Mouse (Mus musculus) small intestine, adult 2 months (tissue): ENCODE results near the gene Ubn1. TPM values are rescaled to one million over a fixed set of nuclear protein-coding genes. Genes with fewer than 3 reads are reported as not detected.
A peak's percentile ranks its signal among the peaks of the same experiment; 100 is the strongest.

Source experiments
- H3K27ac ChIP-seq: fragments of 200-500 bp; 2 replicates; pipeline ENCODE4 v1.5.1; 2012; ENCODE audit warnings: low read depth, low read length, control low read depth, inconsistent platforms; ENCODE audit not compliant: insufficient read depth
- H3K27me3 ChIP-seq: fragments of 200-500 bp; 2 replicates; pipeline ENCODE4 v1.6.1; 2012; ENCODE audit warnings: mild to moderate bottlenecking, moderate library complexity, low read length, inconsistent platforms; ENCODE audit not compliant: control insufficient read depth, insufficient read depth
- H3K36me3 ChIP-seq: fragments of 200-500 bp; 2 replicates; pipeline ENCODE4 v1.6.1; 2012; ENCODE audit warnings: mild to moderate bottlenecking, low read length, control low read depth, inconsistent platforms; ENCODE audit not compliant: control insufficient read depth, insufficient read depth
- H3K4me1 ChIP-seq: fragments of 200-500 bp; 2 replicates; pipeline ENCODE4 v1.6.1; 2012; ENCODE audit warnings: low read length, inconsistent platforms, mixed read lengths; ENCODE audit not compliant: control insufficient read depth, insufficient read depth, insufficient read length
- H3K4me3 ChIP-seq: fragments of 200-500 bp; 2 replicates; pipeline ENCODE4 v1.5.1; 2012; ENCODE audit warnings: low read depth, mild to moderate bottlenecking, control low read depth, inconsistent platforms, low read length, moderate library complexity
- CTCF ChIP-seq: fragments of 200-500 bp; IDR thresholded peaks from 2 replicates; pipeline ENCODE4 v1.5.1; 2012; ENCODE audit warnings: low read depth, mild to moderate bottlenecking, control low read depth, inconsistent platforms, low read length, moderate library complexity, mixed read lengths; ENCODE audit not compliant: insufficient replicate concordance, insufficient read length; ENCODE audit errors: extremely low read depth
- POLR2A ChIP-seq: fragments of 200-500 bp; IDR thresholded peaks from 2 replicates; pipeline ENCODE4 v1.6.1; 2012; ENCODE audit warnings: low read depth, mild to moderate bottlenecking, control low read depth, inconsistent platforms, low read length, moderate library complexity
- WGBS: fragments of 180-500 bp; shearing (Covaris S2); methylation state at CpG from one replicate; pipeline ENCODE4 v1.1.7; 2018; 5-methylcytosine and 5-hydroxymethylcytosine counted together
- polyA plus RNA-seq: library from polyadenylated mRNA; depleted of rRNA; stranded (reverse); fragments of >200 nt; gene quantifications from 2 replicates; pipeline ENCODE4 v1.2.3, GENCODE M21; 2012; rRNA removed

The Ubn1 gene
- polyA plus RNA-seq, result 14.8 and 25.8 TPM in 2 replicates

DNA sequence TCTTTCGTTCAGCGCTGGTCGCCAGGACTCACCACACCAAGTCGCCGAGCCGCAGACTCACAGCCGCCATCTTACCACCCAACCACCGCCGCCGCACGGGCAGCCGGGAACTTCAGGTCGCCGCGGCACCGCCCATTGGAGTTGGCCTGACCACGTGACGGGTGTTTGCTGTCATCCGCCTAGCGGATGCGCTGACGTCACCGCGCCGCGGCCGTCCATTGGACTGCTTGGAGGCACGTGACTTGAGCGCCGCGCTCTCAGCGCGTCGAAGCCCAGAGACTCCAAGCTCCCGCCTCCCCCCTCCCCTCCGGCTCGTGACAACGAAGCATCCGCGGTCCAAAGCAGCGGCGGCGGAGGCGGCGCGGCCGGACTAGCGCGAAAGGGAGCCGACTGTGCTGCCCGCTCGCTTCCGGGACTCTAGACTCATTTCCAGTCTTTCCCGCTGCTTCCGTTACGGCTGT lies at the start of gene Ubn1, which contains the start of gene Glyr1:
Ubn1 (plus strand) TSS at position 284 of the 461 bp plus-strand sequence.
Glyr1 (minus strand) TSS at position 90 of the 461 bp plus-strand sequence.
- under 1% methylated on average over 56 of the region's 56 CpGs for WGBS
- TF ChIP-seq POLR2A, result peak; percentile 91
- no peak for TF ChIP-seq CTCF

GRCm38 (mm10) chr16:5000611-5001010 lies 49.2 kb upstream of the Ubn1 start:
- TF ChIP-seq CTCF, result no peak
- no peak for TF ChIP-seq POLR2A
- H3K4me3 ChIP-seq, result no peak overlapping the region
- 47% methylated on average over 3 of the region's 3 CpGs for WGBS
- H3K27me3 ChIP-seq, result no peaks in the 10 kb centered on the region
- H3K36me3 ChIP-seq, result no peaks in the 10 kb centered on the region
- H3K4me1 ChIP-seq, result peaks cover 14% of the 10 kb centered on the region
- H3K27ac ChIP-seq, result no peak overlapping the region

More for the DNA sequence above, at the start of gene Ubn1, which contains the start of gene Glyr1:
- H3K27me3 ChIP-seq, result no peaks in the 10 kb centered on the region
- H3K36me3 ChIP-seq, result peaks cover 14% of the 10 kb centered on the region
- H3K4me3 ChIP-seq, result peak within 1 kb of the TSS; percentile 91
- H3K4me1 ChIP-seq, result peaks cover 4% of the 10 kb centered on the region
- H3K27ac ChIP-seq, result peak within 1 kb of the TSS; percentile 95

DNA sequence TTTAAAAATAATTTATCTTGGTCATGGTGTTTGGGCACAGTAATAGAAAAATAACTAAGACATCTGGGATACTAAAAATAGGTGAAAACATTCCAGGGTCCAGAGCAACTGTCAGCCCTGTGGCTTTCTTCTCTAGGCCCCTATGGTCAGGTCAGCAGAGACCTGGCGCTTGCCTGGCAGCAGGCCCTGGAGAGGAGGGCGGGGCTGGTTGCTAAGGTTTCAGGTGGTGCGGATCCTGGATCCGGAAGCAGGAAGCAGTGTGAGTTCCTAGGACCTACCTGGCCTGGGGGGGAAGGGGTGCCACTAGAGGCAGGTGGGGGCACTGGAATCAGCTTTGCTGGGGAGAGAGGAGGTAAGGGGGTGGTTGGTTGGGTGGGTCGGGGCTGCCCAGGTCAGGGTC lies 42.8 kb upstream of the Ubn1 start, which contains the start of gene Smim22:
Smim22 (plus strand) TSS at position 222 of the 400 bp plus-strand sequence.
- WGBS, result 34% methylated on average over 5 of the region's 5 CpGs
- peak within 1 kb of the TSS; percentile 89 for H3K27ac ChIP-seq
- H3K36me3 ChIP-seq, result peaks cover 10% of the 10 kb centered on the region

GRCm38 (mm10) chr16:5007492-5007891 lies 42.4 kb upstream of the Ubn1 start:
- WGBS, result 11% methylated on average over 6 of the region's 6 CpGs
- no peaks in the 10 kb centered on the region for H3K27me3 ChIP-seq
- peak overlapping the region; percentile 89 for H3K27ac ChIP-seq
- H3K4me1 ChIP-seq, result peaks cover 27% of the 10 kb centered on the region
- H3K4me3 ChIP-seq, result peak overlapping the region; percentile 72
- TF ChIP-seq CTCF, result no peak
- TF ChIP-seq POLR2A, result no peak
- H3K36me3 ChIP-seq, result peaks cover 10% of the 10 kb centered on the region

More for the DNA sequence above, 42.8 kb upstream of the Ubn1 start, which contains the start of gene Smim22:
- Histone ChIP-seq H3K27me3 (no peaks in the 10 kb centered on the region), H3K4me1 (peaks cover 24% of the 10 kb centered on the region), H3K4me3 (peak within 1 kb of the TSS; percentile 72)
- no peak for TF ChIP-seq POLR2A

DNA sequence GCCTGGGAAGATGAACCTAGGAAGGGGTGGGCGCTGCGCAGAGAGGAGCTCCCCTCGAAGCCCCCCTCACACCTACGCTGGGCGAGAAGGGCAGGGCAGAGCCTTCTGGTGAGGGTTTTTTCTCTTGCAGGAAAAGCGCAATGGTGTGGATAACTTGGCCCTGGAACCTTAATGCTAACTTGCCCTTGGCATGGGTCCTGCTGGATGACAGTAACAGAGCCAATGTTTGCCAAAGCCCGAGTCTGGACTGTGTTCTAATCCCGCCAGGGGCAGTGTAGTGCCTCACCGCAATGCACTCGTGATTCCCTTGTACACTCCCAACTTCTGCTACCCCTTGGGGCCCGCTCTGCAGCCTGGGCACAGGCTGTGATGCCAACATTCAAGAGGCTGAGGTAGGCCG lies 41.8 kb upstream of the Ubn1 start:
- 38% methylated on average over 12 of the region's 12 CpGs for WGBS

GRCm38 (mm10) chr16:5010371-5010935 lies 39.4 kb upstream of the Ubn1 start:
- no peak for TF ChIP-seq CTCF
- no peak for TF ChIP-seq POLR2A
- 88% methylated on average over 10 of the region's 10 CpGs for WGBS
- Histone ChIP-seq H3K4me1 (peaks cover 31% of the 10 kb centered on the region), H3K27me3 (no peaks in the 10 kb centered on the region), H3K4me3 (no peak overlapping the region), H3K36me3 (peaks cover 18% of the 10 kb centered on the region), H3K27ac (no peak overlapping the region)

More for the DNA sequence above, 41.8 kb upstream of the Ubn1 start:
- H3K27ac ChIP-seq, result peak overlapping the region; percentile 89
- peak overlapping the region; percentile 72 for H3K4me3 ChIP-seq
- peaks cover 31% of the 10 kb centered on the region for H3K4me1 ChIP-seq
- peaks cover 10% of the 10 kb centered on the region for H3K36me3 ChIP-seq
- TF ChIP-seq POLR2A (0 out of 2 replicates have a peak, but pooled peaks have one; percentile 23), CTCF (no peak)
- H3K27me3 ChIP-seq, result no peaks in the 10 kb centered on the region

GRCm38 (mm10) chr16:5011285-5011684 lies 38.6 kb upstream of the Ubn1 start:
- WGBS, result 82% methylated on average over 7 of the region's 7 CpGs
- no peak for TF ChIP-seq CTCF
- TF ChIP-seq POLR2A, result no peak
- Histone ChIP-seq H3K4me1 (peaks cover 28% of the 10 kb centered on the region), H3K27me3 (no peaks in the 10 kb centered on the region), H3K36me3 (peaks cover 20% of the 10 kb centered on the region), H3K27ac (no peak overlapping the region), H3K4me3 (0 out of 2 replicates have a peak overlapping the region, but pooled peaks have one; percentile 10)
